Mouse (Mus musculus) urinary bladder, postnatal 0 days (tissue): ENCODE measurements around the gene Dpep2nb. TPM values are rescaled to one million over a fixed set of nuclear protein-coding genes. Genes with fewer than 3 reads are reported as not detected.

Source experiments
- microRNA-seq: library from miRNA; unstranded; fragments of <30 nt; microRNA quantifications from one replicate; pipeline ENCODE4, GENCODE M21; 2016
- polyA plus RNA-seq: library from polyadenylated mRNA; unstranded; fragments of >200 nt; fragmentation: Nextera tagmentation; extraction: Ambion mirVana; gene quantifications from 2 replicates; pipeline ENCODE4 v1.2.1, GENCODE M21; 2015

Gene Dpep2nb
- not detected in 2 replicates for polyA plus RNA-seq

DNA sequence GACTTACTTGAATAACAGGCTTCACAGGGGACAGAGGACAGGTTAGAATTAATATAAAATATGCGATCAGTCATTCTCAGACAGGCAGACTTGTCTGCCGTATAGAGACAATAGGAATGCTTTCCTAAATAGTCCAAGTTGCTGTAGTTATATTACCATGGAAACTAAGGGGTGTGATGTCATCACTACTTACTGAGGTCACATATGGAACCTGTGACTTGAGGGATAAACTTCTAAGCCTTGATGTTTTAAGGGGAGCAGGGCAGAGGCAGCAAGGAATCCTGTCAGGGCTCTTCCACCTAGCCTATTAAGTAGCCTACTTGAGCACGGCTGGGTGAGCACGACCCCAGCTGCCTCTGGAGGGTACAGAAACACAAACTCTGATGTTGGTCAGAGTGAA, at the start of gene Dpep2nb:
Dpep2nb (minus strand) TSS at position 101 of the 400 bp plus-strand sequence.

DNA sequence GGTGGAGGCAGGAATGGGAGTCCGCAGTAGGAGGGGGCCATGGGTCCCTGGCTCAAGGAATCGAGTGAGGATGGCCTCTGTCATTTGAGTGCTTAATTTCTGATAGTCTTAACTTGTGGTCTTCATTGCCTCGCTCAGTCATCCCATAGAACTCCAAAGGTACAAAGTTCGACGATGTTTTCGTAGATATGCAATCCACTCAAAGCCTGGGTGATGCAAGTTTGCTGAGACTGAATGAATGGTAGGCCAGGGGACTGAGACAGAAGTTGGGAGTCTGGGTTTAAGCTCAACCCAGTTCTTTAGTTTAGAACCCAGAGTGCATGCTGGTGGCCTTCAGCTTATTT, 5.8 kb upstream of the Dpep2nb start, which contains the start of gene Ddx28:
Ddx28 (minus strand) TSS at position 240 of the 344 bp plus-strand sequence.

DNA sequence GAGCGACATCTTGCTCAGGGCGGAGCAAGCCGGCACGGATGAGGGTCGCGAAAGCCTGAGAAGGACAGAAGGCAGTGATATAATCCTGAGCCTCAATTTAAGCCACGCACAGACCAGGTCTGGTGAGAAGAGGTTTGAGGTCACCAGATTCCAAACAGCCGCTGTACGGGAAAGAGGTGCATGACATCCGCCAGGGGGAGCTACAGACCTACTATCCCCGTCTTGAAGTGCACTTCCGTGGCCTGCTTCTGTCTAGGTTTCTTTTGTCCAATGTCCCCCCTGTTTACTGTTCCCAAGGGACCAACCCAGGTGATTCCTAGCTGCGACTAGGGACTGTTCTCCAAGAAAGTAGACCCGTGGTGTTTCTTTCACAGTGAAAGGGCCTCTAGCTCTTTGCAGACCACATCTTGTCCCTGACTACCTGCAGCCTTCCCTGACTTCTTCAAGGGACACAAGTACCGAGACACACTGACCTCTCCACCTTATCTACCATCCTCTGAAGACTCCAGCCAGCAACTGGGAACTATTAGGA, 14.9 kb downstream of the Dpep2nb start, which contains the start of gene Dus2:
Dus2 (plus strand) TSS at position 482 of the 532 bp plus-strand sequence.

DNA sequence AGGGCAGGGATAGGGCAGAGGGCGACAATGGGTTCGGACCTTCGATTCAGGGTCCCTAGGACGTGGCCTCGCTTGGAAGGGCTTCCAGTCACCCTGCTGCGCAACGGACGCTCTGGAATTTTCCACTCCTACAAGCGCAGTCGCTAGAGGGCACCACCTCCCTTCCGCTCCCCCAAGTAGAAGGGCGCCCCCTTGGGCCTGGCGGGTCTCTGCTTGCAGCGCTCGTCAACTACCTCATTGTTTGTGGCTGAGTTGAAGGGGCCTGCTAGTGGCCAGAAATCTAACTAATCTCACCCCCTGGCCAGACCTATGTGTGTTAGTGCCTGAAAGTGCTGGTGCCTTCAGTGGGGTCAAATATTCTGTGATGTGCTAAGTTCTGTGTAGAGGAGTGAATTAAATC, 26.4 kb downstream of the Dpep2nb start, which contains the start of gene Dpep3:
Dpep3 (minus strand) TSS at position 105 of the 400 bp plus-strand sequence.

DNA sequence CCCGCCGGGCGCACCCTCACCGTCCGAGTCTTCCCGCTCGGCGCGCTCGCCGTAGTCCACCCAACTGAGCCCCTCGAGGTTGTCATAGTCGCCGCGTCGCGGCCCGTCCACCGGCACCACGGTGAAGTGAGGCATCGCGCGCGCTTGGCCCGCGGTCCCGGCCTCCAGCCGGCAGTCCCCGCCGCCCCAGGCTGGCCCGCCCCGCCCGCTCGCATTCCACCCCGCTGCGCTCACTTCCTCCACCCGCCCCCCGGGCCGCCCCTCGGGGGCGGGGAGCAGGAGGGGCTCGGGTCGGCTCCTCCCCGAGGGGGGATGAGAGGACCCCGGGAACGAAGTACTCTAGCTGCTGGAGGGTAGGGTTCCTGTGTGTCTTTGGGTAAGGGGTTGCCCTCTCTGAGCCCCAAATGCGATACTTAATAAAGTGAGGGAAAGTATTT, 39.9 kb downstream of the Dpep2nb start, which contains the start of gene Slc12a4:
Slc12a4 (minus strand) TSS at position 193 of the 437 bp plus-strand sequence.

Small RNA genes lying within 50 kb of the gene (microRNA-seq; reads per million reads assigned to microRNA genes)
- gene Mir7074: not detected

Other genes starting within 250 kb of the Dpep2nb start
- gene Gfod2, start 247.3 kb downstream of the Dpep2nb start, polyA plus RNA-seq: 8.4 and 11.5 TPM in 2 replicates
- gene Ranbp10, start 178.6 kb downstream of the Dpep2nb start, polyA plus RNA-seq: 5.3 and 5.5 TPM in 2 replicates
- not detected in 2 replicates for gene Tsnaxip1, start 178.2 kb downstream of the Dpep2nb start, polyA plus RNA-seq
- gene Cenpt, start 152.7 kb downstream of the Dpep2nb start, polyA plus RNA-seq: 12.8 and 15.9 TPM in 2 replicates
- 34.7 and 37.6 TPM in 2 replicates for gene Thap11, start 150.8 kb downstream of the Dpep2nb start, polyA plus RNA-seq
- 135 and 151 TPM in 2 replicates for gene Nutf2, start 145.4 kb downstream of the Dpep2nb start, polyA plus RNA-seq
- 16.9 and 18.8 TPM in 2 replicates for gene Edc4, start 125.1 kb downstream of the Dpep2nb start, polyA plus RNA-seq
- 0.30 and 0.36 TPM in 2 replicates for gene Nrn1l, start 112.4 kb downstream of the Dpep2nb start, polyA plus RNA-seq
- gene Pskh1, start 105.5 kb downstream of the Dpep2nb start, polyA plus RNA-seq: 16.9 and 17.5 TPM in 2 replicates
- 0.40 and 0.55 TPM in 2 replicates for gene Ctrl, start 72.1 kb downstream of the Dpep2nb start, polyA plus RNA-seq
- gene Psmb10, start 67.5 kb downstream of the Dpep2nb start, polyA plus RNA-seq: 41.7 and 50.9 TPM in 2 replicates
- 0.81 and 0.85 TPM in 2 replicates for gene Lcat, start 62.6 kb downstream of the Dpep2nb start, polyA plus RNA-seq
- 33.0 and 35.3 TPM in 2 replicates for gene Slc12a4, start 39.9 kb downstream of the Dpep2nb start, polyA plus RNA-seq
- gene Dpep3, start 26.5 kb downstream of the Dpep2nb start, polyA plus RNA-seq: 0.18 TPM in 1 of 2 replicates, not detected in the other
- gene Dus2, start 14.6 kb downstream of the Dpep2nb start, polyA plus RNA-seq: 12.1 and 13.2 TPM in 2 replicates
- 10.4 and 11.0 TPM in 2 replicates for gene Ddx28, start 5.9 kb upstream of the Dpep2nb start, polyA plus RNA-seq
- gene Nfatc3, start 52.9 kb upstream of the Dpep2nb start, polyA plus RNA-seq: 2.9 and 3.2 TPM in 2 replicates
- gene Esrp2, start 131.0 kb upstream of the Dpep2nb start, polyA plus RNA-seq: 39.5 and 40.6 TPM in 2 replicates
- 7.1 and 7.7 TPM in 2 replicates for gene Pla2g15, start 144.4 kb upstream of the Dpep2nb start, polyA plus RNA-seq
- 53.5 and 58.0 TPM in 2 replicates for gene Slc7a6, start 162.9 kb upstream of the Dpep2nb start, polyA plus RNA-seq
- gene Slc7a6os, start 205.0 kb upstream of the Dpep2nb start, polyA plus RNA-seq: 17.1 and 19.3 TPM in 2 replicates
- 20.6 and 20.9 TPM in 2 replicates for gene Prmt7, start 205.0 kb upstream of the Dpep2nb start, polyA plus RNA-seq